Mouse (Mus musculus): ENCODE data around the gene Acaa1b. TPM values are rescaled to one million over a fixed set of nuclear protein-coding genes. Genes with fewer than 3 reads are reported as not detected.
A peak's percentile ranks its signal among the peaks of the same experiment; 100 is the strongest.

Acaa1b gene
- 1 to 10 TPM; 2.1 to 2.5 TPM for total RNA-seq (2021)
- long read RNA-seq: 0 reads

DNA sequence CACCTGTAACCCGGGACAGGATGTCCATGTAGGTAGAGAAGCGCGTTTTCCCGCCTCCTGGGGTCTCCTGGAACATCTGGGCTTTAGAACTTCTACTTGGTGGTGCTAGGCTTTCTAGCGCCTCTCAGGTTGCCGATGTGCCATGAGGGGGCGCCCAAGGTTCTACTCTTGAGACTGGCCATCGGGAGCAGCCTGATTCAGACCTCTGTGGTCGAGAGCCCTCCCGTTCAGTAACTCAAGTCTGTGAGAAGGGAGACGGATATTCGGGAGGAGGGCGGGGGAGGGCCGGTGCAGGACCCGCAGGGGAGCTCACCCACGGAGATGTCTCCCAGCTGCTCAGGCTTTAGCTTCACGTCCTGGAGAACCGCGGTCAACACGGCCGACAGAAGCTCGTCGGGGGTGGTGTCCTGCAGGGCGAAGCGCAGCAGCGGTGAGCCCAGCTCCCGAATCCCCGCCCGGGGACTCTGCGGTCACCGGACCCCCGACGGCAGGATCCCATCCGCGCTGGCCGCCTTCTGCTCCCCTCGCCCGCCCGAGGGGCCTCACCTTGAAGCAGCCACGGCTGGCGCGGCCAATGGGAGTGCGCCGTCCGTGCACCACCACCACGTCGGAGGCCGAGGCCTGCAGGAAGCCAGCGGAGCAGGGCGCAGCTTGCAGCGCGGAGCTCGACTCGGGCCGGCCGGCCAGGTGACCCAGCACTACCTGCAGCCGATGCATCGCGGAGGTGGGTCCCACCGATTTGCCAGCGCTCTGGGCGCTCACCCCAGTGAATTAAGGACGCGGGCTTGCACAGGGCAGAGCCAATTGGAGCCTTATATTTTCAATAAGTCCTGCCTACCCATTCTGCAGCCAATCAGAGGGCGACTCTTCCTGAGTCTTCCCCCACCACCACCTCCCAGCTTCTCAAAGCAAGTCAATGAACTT is at the start of gene Acaa1b:
Acaa1b (minus strand) TSS at position 816 of the 924 bp plus-strand sequence.
- DNase-seq (ENCODE audit: low spot score in 2 of 2): peak; percentile 76 to 84

DNA sequence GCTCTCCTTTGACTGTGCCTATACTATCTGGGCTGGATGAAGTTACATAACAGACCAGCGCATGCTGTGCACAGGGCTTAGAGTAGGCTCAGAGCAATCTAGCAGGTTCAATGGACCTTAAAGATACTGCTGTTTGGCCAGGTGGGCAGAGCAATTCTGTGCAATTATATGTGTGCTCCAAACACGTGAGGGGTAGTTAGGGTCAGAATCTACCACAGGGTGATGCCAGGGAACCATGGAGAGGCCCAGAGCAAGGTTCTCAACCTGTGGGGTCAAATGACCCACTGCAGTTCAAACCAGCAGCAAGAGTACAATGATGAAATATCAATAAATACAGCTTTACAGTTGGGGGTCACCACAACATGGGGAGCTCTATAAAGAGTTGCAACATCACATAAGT is 49.8 kb upstream of the Acaa1b start:
- DNase-seq (ENCODE audit: low spot score in 2 of 2): no peak

DNA sequence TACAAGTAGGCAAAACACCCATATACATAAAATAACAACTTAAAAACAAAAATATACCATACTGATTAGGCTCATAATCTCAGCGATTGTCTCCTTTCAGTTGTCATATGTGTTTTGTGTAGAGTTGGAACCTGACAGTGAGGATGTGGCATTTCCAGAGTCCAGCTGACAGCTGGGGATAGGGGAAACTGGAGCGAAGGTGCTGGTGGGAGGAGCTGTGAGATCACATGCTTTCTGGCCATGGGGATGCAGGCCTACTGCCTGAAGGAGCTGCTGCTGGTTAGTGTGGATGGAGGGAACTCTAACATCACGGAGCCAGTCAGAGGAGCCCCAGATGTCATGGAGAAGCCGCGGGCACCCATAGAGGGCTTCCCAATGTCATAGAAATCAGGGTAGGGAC is 48.9 kb upstream of the Acaa1b start:
- no peak for DNase-seq (ENCODE audit: low spot score in 2 of 2)

DNA sequence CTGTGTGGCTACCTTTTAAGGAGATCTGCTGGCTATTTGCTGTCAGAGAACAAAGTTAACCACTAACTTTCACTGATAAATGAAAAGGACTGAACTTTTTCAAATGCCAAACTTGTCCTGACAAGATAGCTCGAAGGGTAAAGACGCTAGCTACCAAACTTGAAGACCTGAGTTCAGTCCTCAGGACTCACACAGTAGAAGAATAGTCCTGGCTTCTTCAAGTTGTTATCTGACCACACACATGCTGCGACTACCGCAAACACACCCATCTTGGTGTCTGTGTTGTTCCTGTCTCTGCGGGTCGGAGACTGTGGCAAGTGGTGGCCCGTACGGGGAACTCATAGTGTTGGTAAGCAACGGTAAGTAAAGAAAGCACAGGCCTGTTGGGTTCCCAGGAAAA is 46.7 kb upstream of the Acaa1b start:
- no peak for DNase-seq (ENCODE audit: low spot score in 2 of 2)

DNA sequence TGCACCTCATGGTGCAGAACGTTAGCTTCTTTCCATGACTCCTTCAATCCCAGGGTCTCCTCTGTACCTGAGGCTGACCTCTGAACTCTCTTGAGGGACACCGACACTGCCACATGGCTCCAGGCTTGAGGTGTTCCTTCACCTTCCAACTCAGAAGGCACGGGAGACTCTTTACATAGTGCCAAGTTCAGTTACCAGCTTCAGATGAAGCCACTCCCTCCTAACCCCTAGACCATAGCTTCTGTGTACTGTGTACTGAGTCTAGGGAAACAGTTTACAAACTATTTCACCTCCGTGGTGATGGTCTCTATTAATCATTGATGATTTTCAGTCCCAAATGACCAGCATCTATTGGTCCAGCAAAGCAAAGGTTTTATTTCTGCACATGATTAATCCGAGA is 44.8 kb upstream of the Acaa1b start:
- DNase-seq (ENCODE audit: low spot score in 2 of 2): no peak

DNA sequence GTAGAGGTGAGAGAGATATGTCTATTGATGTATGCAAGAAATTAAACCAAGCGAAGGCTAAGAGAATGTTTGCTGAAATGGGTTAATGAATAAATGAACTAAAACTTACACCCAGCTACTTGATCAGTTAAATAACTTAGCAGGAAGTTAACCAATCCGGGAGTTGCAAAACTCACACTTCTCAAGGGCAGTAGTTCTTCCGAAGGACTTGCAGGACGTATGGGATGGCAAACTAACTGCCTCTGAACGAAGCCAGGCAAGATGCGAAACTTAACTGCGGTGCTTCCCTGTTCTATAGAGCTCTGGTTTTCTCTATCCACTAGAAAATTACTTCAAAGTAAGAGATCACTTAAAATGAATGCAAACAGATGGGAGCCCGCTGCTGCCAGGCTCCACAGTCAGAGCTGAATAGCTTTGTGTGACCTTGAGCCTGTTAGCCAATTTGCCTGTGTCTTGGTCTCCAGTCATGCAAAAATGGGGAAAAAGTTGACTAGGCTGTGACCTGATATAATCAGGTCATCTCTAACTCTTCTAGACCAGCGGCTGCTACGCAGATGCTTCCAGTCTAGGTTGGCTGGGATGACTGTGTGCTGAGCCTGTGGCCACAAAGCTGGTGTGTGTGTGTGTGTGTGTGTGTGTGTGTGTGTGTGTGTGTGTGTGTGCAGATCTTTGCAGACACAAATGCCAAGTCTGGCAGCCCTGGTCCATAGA is 42.4 kb upstream of the Acaa1b start:
- no peak for DNase-seq (ENCODE audit: low spot score in 2 of 2)

DNA sequence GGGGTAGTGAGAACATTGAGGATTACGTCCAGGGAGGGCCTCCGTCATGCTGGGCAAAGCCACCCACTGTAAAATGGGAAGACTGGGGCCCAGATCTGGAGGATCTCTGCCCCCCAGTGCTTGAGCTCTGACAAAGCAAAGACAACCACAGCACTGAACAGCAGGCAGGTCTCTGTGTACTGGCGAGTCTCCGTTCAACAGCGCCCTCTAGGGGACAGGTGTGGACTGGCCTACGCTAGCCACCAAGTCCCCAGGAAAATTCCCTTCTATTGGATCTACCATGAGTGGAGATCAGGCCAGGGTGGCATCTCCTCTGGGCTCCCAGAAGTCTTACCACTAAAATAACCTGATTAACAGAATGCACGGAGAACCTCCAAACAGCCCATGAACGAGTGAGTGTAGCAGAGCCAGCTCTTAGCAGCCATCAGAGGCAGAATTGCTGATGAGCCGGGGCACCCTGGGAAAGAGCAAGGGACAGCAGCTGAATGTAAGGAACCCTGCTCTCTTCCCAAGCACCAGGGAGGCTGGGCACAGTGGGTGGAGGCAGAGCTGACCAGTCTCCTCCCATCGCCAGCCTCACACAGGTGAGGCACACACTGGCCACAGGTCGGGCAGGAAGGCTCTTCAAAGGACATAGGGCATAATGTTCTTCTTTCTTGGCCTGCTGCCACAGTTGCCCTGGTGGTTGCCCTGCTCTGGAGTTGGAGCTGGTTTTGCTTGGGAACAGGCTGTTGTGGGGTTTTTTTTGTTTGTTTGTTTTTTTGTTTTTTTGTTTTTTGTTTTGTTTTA is 35.5 kb upstream of the Acaa1b start:
- peak in 1 of 2 experiments; percentile 15 for DNase-seq (ENCODE audit: low spot score in 2 of 2)

DNA sequence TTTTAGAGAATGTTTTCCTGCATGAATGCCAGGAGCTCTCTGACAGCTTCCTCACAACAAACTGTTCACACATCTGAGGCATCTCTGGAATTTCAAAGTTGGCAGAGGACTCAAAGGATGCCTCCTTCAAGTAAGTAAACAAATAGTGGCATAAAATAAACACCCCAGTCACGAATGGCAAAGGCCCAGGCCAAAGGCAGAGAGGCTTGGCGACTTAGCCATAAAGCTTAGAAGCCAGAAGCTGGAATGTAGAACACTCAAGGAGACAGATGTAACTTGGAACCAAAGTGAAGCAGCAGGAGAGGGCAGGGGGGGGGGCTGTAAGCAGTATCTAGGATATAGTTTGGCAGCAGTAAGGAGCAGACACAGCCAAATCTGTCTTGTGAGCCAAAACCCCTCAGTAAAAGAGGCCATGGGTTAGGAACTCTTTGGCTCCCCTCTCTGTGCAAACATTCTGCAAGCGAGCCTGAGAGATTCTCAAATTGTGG is 24.4 kb upstream of the Acaa1b start:
- peak in 1 of 2 experiments; percentile 20 for DNase-seq (ENCODE audit: low spot score in 2 of 2)

DNA sequence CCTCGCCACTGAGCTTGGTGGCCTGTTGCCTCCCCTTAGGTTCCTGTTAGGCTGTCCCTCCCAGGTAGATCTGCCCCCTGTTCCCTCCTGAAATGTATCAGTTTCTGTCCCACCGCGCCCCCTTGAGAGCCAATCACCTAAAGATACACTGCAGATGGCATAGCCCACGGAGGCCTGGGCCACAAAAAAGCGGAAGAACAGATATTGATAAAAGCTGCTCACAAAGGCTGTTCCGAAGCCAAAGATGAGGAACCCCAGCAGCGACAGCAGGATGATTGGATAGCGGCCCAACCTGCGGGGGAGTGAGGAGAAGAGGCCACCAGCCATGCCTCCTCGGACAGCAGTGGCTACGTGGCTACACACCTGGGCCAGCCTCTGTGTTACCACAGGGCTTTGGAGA is 22.4 kb upstream of the Acaa1b start:
- no peak for DNase-seq (ENCODE audit: low spot score in 2 of 2)

DNA sequence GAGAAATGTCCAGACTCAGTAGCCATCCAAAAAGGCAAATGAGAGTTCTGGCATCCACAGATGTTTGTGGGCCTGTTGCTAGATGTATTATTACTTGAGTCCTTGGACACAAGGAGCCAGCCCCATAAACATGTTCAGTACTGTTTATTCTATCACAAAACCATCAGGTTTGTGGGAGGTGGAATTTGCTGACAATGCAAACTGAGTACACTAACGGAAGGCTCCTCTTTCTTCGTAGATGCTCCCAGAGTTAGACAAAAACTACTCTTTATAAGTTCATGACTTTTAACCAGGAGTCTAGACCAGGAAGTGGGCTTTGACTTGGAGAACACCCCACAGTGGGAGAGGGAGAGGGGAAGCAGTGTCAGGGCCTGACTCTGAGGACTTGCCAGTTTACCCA is 10.7 kb upstream of the Acaa1b start:
- no peak for DNase-seq (ENCODE audit: low spot score in 2 of 2)

DNA sequence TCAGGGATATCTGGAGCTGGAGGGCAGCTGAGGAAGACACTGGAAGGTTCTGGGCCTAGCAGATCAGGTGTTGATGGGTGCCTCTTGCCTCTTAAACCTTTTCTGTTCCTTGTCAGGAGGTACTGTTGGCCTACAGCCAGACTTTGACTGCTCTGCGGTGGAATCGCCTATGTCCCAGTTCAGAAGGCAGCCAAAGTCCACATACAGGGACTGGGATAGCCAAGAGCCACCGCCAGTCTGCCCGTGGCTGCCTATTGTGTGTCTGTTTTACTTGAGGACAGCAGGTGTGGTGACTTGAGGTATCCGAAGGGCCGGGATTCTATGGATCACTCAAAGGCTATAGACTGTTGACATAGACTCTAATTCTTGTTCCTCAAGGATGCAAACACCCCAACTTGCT is 8.7 kb upstream of the Acaa1b start:
- DNase-seq (ENCODE audit: low spot score in 2 of 2): no peak

DNA sequence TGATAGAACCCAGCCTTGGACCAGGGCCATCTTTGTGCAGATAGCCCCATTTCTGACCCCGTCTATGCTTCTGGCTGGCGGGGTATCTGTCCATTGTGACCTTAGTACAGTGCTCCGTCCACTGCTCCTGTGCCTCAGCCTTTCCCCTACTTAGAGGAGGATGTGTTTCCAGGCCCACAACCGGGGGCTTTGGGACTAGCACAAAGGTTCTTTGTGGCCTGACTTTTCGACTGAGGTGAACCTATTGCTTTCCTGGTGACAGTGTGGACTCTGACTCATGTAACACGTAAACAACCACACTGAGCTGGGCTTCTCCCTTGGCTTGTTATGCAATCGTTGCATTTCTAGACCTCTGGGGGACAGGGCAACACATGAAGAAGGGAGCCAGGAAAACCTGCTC is 7.8 kb upstream of the Acaa1b start:
- DNase-seq (ENCODE audit: low spot score in 2 of 2): no peak

DNA sequence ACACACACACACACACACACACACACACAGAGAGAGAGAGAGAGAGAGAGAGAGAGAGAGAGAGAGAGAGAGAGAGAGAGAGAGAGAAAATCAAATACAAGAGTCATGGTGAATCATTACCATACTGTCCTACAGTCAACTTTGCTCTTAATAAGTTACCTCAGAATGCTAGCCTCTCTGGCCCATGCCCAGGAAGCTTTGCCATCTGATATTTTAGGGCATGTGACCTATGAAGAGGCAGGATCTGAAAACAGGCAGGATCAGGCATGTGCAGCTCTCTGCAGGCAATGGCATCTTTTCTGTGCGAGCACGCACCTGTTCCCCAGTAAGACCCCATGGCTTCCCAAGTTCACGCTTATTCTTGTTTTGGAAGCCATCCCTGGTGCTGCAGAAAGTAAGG is 3.8 kb upstream of the Acaa1b start:
- no peak for DNase-seq (ENCODE audit: low spot score in 2 of 2)

DNA sequence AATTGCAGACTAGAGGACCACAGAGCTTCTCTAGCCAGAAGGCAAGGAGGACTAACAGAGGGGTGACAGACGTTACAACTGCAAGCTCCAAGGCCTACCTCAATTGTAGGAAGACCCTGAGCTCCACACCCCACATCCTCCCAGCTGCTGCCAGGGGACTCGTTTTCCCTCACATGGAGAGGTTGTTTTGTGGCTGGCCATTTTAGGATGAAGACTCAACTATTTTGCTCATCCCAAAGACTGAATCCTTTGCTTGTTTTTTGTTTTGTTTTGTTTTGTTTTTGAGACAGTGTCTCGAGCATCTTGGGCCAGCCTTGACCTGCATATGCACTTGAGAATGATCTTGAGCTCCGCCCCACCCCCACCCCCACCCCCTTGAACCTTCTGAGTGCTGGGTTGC is 2.0 kb upstream of the Acaa1b start, which contains the start of gene Gm47289:
Gm47289 (plus strand) TSS at position 301 of the 400 bp plus-strand sequence.
- no peak for DNase-seq (ENCODE audit: low spot score in 2 of 2)

DNA sequence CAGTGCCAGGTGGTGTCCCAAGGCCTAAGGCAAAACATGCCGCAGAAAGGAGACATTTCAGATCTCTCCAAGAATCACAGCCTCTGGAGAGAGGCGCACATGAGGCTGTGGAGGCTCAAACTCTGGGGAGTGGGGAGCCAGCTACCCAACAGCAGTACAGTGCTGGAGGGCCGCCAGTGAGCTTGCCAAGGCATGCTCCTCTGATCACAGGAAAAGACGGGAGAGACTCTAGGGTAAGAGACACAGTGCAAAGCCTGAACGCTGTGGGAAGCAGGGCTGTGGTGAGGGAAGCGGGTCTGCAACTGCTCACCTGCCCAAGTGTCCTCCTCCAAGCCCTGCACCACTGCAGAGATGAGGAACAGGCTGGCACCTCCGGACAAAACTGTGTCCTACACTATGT is 1.1 kb downstream of the Acaa1b start:
- peak; percentile 13 to 25 for DNase-seq (ENCODE audit: low spot score in 2 of 2)

DNA sequence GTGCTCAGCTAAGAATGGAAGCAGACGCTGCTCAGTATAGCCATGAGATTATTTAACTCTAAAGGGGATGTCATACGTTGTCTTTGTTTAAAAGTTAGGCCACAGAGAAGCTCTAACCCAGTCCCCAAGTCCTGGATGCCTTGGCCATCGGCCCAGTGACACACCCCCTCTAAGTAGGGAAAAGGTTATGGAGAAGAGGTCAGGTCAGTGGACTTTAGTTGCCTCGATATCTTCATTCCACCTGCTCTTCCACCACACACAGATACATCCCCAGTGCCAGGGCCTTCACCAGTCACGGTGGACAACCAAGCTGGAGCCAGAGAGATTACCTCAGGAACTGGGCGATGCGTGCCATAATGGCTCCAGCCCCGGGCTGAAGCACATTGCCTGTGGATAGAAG is 1.5 kb downstream of the Acaa1b start:
- DNase-seq (ENCODE audit: low spot score in 2 of 2): no peak

DNA sequence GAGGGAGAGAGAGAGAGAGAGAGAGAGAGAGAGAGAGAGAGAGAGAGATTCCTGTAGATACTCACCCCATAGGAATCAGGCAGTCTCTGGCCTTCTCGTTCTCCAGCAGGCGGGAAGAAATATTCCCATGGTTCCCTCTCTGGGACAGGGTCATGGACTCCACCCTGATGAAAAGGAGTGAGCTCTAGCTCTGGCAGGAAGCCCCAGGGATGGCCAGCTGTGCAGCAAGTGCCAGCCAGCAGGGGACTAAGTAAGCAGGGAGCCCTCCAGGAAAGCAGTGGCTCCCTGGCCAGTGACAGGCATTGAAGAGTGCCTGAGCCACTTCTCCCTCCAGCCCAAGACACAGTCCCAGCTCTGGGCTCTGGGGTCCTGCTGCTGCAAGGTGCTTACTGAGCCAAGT is 5.1 kb downstream of the Acaa1b start:
- no peak for DNase-seq (ENCODE audit: low spot score in 2 of 2)

DNA sequence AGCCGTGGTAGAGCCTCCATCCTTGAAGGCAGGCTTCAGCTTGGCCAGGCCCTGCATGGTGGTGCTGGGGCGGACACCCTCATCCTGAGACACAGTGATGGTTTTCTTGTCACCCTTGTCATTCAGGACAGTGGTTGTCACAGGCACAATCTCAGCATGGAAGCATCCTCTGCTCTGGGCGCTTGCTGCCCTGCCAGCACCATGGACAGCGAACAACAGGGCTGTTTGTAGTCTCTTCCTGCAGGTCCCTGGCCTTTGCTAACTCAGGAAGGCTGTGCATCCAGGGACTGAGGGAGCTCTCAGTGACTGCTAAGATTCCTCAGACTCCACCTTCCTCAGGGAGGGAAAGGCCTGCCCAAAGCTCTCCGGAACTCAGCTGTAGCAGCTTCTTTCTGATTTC is 7.3 kb downstream of the Acaa1b start:
- peak; percentile 25 to 43 for DNase-seq (ENCODE audit: low spot score in 2 of 2)

DNA sequence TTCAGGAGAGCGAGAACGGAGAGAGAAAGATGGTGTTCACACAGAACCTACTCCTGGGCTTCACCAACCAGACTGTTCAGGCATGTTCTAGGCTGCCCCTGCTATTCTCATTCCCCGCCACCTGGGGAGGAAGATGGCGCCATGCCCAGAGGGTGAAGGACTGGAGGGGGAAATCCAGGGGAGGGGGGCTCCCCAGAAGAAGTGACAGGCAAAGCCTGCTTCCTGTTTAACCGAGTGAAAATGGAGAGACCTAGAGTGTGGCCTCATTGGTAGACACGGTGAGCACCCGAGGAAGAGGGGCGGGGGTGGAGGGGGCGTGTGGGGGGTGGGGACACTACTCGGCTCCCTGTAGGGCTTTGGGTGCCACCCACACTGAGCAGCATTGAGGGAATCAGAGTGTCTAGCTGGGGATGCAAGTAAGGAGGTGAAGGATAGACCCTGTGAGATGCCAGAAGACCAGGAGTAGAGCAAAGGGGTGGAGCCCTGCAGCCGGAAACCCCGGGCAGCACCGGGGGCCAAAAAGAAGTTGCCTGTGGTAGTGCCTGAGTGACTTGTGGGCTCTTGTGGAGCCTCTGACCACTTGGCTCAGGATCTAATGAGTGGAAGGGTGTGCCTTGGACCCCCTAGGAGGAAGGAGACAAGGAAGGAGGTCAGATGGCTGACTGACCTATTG is 10.7 kb downstream of the Acaa1b start:
- DNase-seq (ENCODE audit: low spot score in 2 of 2): no peak

DNA sequence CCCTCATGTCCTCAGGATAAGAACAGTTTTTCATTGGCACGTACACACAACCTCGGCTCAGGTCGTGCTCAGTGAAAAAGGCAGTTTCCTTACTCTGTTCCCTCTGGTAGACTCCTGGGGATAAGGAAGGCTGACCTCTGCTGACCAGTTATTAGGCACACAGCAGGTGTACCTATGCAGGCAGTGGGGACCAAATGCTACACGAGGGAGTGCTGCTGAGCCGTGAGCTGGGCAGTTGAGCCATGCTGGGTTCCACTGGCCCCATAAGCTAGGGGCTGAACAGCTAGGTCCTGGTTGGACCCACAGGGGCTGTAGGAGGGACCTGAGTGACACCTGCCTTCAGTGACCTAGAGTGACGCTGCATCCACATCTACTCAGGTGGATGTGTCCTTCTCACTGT is 11.3 kb downstream of the Acaa1b start:
- no peak for DNase-seq (ENCODE audit: low spot score in 2 of 2)

DNA sequence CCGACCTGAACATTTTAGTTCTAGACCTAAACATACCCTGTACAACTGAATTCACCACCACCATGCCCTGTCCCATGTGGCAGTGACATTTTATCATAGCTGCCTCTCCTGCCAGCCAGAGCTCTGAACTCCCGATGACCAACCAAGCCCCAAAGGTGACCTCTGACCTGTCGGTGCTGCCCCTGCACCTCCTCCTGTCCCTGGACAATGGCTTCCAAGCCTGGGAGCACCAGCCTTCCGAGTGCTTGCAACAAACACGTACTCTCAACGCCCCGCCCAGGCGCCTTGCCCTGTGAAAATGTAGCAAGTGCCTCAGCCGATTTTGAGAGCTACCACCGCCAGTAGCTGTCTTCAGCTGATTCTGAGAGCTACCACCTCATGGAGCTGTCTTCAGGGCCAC is 11.8 kb downstream of the Acaa1b start:
- no peak for DNase-seq (ENCODE audit: low spot score in 2 of 2)

Measured in layer of hippocampus, postnatal 10 days (tissue).